Mouse (Mus musculus) lung, embryonic 14.5 days (tissue): Measurements from ENCODE around the gene Rbm45. TPM values are rescaled to one million over a fixed set of nuclear protein-coding genes. Genes with fewer than 3 reads are reported as not detected.

Experiments
- ATAC-seq: fragments of 200-750 bp; cut with Nextera tagmentation; 2 replicates; pipeline ENCODE4 v1.8.0; 2017; ENCODE audit warnings: mild to moderate bottlenecking, moderate TSS enrichment, moderate library complexity; ENCODE audit not compliant: insufficient read depth
- DNase-seq: peaks from one replicate; pipeline ENCODE4 v3.0.0-alpha.2; 2015
- H3K27ac ChIP-seq: fragments of 300-500 bp; sonication (generic); 2 replicates; pipeline ENCODE4 v1.5.1; 2014; ENCODE audit warnings: low read depth, mild to moderate bottlenecking, moderate library complexity
- H3K27me3 ChIP-seq: fragments of 300-500 bp; sonication (generic); 2 replicates; pipeline ENCODE4 v1.6.1; 2014; ENCODE audit warnings: low read length, control low read depth; ENCODE audit not compliant: insufficient read depth
- H3K36me3 ChIP-seq: fragments of 300-500 bp; sonication (generic); 2 replicates; pipeline ENCODE4 v1.6.1; 2014; ENCODE audit warnings: control low read depth; ENCODE audit not compliant: insufficient read depth
- H3K4me1 ChIP-seq: fragments of 300-500 bp; sonication (generic); 2 replicates; pipeline ENCODE4 v1.6.1; 2014; ENCODE audit warnings: antibody characterized with exemption, control low read depth; ENCODE audit not compliant: insufficient read depth
- H3K4me2 ChIP-seq: fragments of 300-500 bp; sonication (generic); 2 replicates; pipeline ENCODE4 v1.6.1; 2014; ENCODE audit warnings: mild to moderate bottlenecking
- H3K4me3 ChIP-seq: fragments of 300-500 bp; sonication (generic); 2 replicates; pipeline ENCODE4 v1.5.1; 2014; ENCODE audit warnings: low read depth, low read length
- H3K9ac ChIP-seq: fragments of 300-500 bp; sonication (generic); 2 replicates; pipeline ENCODE4 v1.6.1; 2014
- H3K9me3 ChIP-seq: fragments of 300-500 bp; sonication (generic); 2 replicates; pipeline ENCODE4 v1.6.1; 2016; ENCODE audit warnings: low read depth, low read length, control low read depth
- CTCF ChIP-seq: IDR thresholded peaks from 2 replicates; pipeline ENCODE4 v1.5.1; 2016; ENCODE audit warnings: antibody characterized with exemption, low read depth
- WGBS: fragments of 180-500 bp; shearing (Covaris S2); extraction: QIAGEN DNeasy Blood & Tissue Kit; methylation state at CpG from one replicate; pipeline ENCODE4 v1.1.7; 2014; 5-methylcytosine and 5-hydroxymethylcytosine counted together
- polyA plus RNA-seq: library from polyadenylated mRNA; unstranded; fragments of >200 nt; fragmentation: Nextera tagmentation; extraction: Ambion mirVana; gene quantifications from 2 replicates; pipeline ENCODE4 v1.2.1, GENCODE M21; 2014

Rbm45 gene
- polyA plus RNA-seq, 1 experiment from 2014 or later = 15.1 TPM

- H3K4me1 ChIP-seq = peaks cover 5% of the 10 kb centered on the region; the same call in 1 of the 2 replicates
- no peak for ATAC-seq
- peak; percentile 85 for TF ChIP-seq CTCF
- 17% methylated on average over 9 of the region's 9 CpGs for WGBS
- H3K27me3 ChIP-seq = no peaks in the 10 kb centered on the region
- H3K9ac ChIP-seq = no peak overlapping the region
- no peak overlapping the region for H3K4me2 ChIP-seq
- H3K4me3 ChIP-seq = no peak overlapping the region
- no peak overlapping the region for H3K27ac ChIP-seq
- no peaks in the 10 kb centered on the region for H3K9me3 ChIP-seq
- DNase-seq = peak; percentile 95
- H3K36me3 ChIP-seq = peaks cover 3% of the 10 kb centered on the region; the same call in 1 of the 2 replicates
Measured at GRCm38 (mm10) chr2:76367188-76367922, 2.4 kb upstream of the Rbm45 start.

- Histone ChIP-seq H3K4me1 (peaks cover 5% of the 10 kb centered on the region; the same call in 1 of the 2 replicates), H3K27ac (no peak overlapping the region), H3K36me3 (peaks cover 18% of the 10 kb centered on the region), H3K4me3 (peak overlapping the region; percentile 94), H3K9me3 (no peaks in the 10 kb centered on the region), H3K4me2 (peak overlapping the region; percentile 92; the same call in 1 of the 2 replicates), H3K9ac (no peak overlapping the region), H3K27me3 (no peaks in the 10 kb centered on the region)
- DNase-seq = no peak
- no peak for ATAC-seq
- 66% methylated on average over 12 of the region's 13 CpGs for WGBS
- no peak for TF ChIP-seq CTCF
Measured at GRCm38 (mm10) chr2:76368861-76369660, 723 bp upstream of the Rbm45 start.

- peak; percentile 22 for DNase-seq
- Histone ChIP-seq H3K9me3 (no peaks in the 10 kb centered on the region), H3K27ac (no peak overlapping the region), H3K36me3 (peaks cover 31% of the 10 kb centered on the region), H3K4me3 (peak overlapping the region; percentile 94), H3K4me2 (peak overlapping the region; percentile 92), H3K27me3 (no peaks in the 10 kb centered on the region), H3K4me1 (peaks cover 5% of the 10 kb centered on the region; the same call in 1 of the 2 replicates), H3K9ac (peak overlapping the region; percentile 76)
- ATAC-seq = no peak
- 3% methylated on average over 7 of the region's 7 CpGs for WGBS
- TF ChIP-seq CTCF = no peak
Measured at GRCm38 (mm10) chr2:76370656-76370922, 805 bp downstream of the Rbm45 start.

GRCm38 (mm10) chr2:76372244-76372643, 2.5 kb downstream of the Rbm45 start:
- no peaks in the 10 kb centered on the region for H3K9me3 ChIP-seq
- peaks cover 44% of the 10 kb centered on the region for H3K36me3 ChIP-seq
- no peak overlapping the region for H3K27ac ChIP-seq
- H3K27me3 ChIP-seq = no peaks in the 10 kb centered on the region
- H3K9ac ChIP-seq = no peak overlapping the region
- TF ChIP-seq CTCF = no peak
- 66% methylated on average over 4 of the region's 4 CpGs for WGBS
- ATAC-seq (no peak), DNase-seq (no peak)
- peaks cover 5% of the 10 kb centered on the region; the same call in 1 of the 2 replicates for H3K4me1 ChIP-seq
- no peak overlapping the region for H3K4me3 ChIP-seq
- no peak overlapping the region for H3K4me2 ChIP-seq

GRCm38 (mm10) chr2:76374544-76375206, 4.9 kb downstream of the Rbm45 start:
- no peak for TF ChIP-seq CTCF
- H3K9ac ChIP-seq = no peak overlapping the region
- ATAC-seq (no peak), DNase-seq (no peak)
- H3K4me3 ChIP-seq = no peak overlapping the region
- H3K4me2 ChIP-seq = no peak overlapping the region
- no peak overlapping the region for H3K27ac ChIP-seq
- peaks cover 67% of the 10 kb centered on the region for H3K36me3 ChIP-seq
- peaks cover 5% of the 10 kb centered on the region; the same call in 1 of the 2 replicates for H3K4me1 ChIP-seq
- no peaks in the 10 kb centered on the region for H3K9me3 ChIP-seq
- no peaks in the 10 kb centered on the region for H3K27me3 ChIP-seq
- WGBS = 87% methylated on average over 6 of the region's 6 CpGs

GRCm38 (mm10) chr2:76378646-76379045, 8.9 kb downstream of the Rbm45 start:
- H3K4me3 ChIP-seq = no peak overlapping the region

GRCm38 (mm10) chr2:76386531-76386930, 16.7 kb downstream of the Rbm45 start:
- no peak overlapping the region for H3K9ac ChIP-seq
- no peak overlapping the region for H3K27ac ChIP-seq
- peaks cover 25% of the 10 kb centered on the region for H3K36me3 ChIP-seq
- no peak overlapping the region for H3K4me2 ChIP-seq
- DNase-seq (no peak), ATAC-seq (no peak)
- no peak for TF ChIP-seq CTCF
- H3K27me3 ChIP-seq = no peaks in the 10 kb centered on the region
- H3K4me3 ChIP-seq = no peak overlapping the region
- no peaks in the 10 kb centered on the region for H3K9me3 ChIP-seq
- no peaks in the 10 kb centered on the region for H3K4me1 ChIP-seq

More at GRCm38 (mm10) chr2:76378646-76379045, 8.9 kb downstream of the Rbm45 start:
- H3K4me2 ChIP-seq = no peak overlapping the region
- no peak for DNase-seq
- H3K9ac ChIP-seq = no peak overlapping the region
- TF ChIP-seq CTCF = no peak
- H3K27ac ChIP-seq = no peak overlapping the region
- H3K36me3 ChIP-seq = peaks cover 84% of the 10 kb centered on the region
- 90% methylated on average over 19 of the region's 19 CpGs for WGBS
- H3K9me3 ChIP-seq = no peaks in the 10 kb centered on the region
- H3K4me1 ChIP-seq = no peaks in the 10 kb centered on the region
- no peak for ATAC-seq
- no peaks in the 10 kb centered on the region for H3K27me3 ChIP-seq
